Mouse (Mus musculus): ENCODE measurements around the gene 2310061I04Rik.

DNA sequence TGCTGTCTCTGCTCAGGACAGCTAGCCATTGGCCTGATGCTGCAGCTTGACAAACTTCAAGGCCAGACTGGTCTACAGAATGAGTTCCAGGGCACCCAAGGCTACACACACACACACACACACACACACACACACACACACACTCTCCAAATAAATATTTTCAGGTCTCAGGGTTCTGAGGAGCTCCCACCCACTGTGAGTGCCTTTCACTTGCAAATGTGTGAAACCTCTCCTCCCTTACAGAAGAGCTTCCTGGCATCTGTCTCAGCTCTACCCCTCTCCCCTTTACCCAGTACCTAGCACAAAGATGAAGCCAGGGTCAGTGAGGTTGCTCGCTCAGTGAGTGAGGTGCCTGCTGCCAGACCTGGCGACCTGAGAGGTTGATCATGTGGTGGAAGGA is 41.9 kb upstream of the 2310061I04Rik start:
- TF ChIP-seq CTCF (IDR thresholded peaks at IDR 0.05; ENCODE audit: extremely low read depth, insufficient read depth, insufficient read length, insufficient replicate concordance) (no peak), POLR2A (IDR thresholded peaks at IDR 0.05; ENCODE audit: low read depth, low read length) (no peak)

Data from spleen, adult 2 months (tissue).